Comparison of ENCODE assay signal across 10 mouse cellular contexts in genomic region chr11:102580034-102580330, GRCm38 (mm10). TPM values are rescaled to one million over a fixed set of nuclear protein-coding genes. Genes with fewer than 3 reads are reported as not detected.
DNase-seq lines count a peak whose midpoint lies in the region; ATAC-seq and TF ChIP-seq lines count a peak whose summit lies in the region.
"Had no signal": no experiment of that assay in that cellular context is flagged by ENCODE, and none has a peak within 500 bp of the region (broad histone marks: within the 10 kb centered on the region; RNA-seq: fewer than 3 reads in every experiment).

No protein-coding gene starts in this region.

- 63% methylated on average over 3 of the region's 3 CpGs for WGBS in kidney, embryonic 14.5 days
- 78% methylated on average over 3 of the region's 3 CpGs for WGBS in kidney, adult 2 months
- 35% methylated on average over 3 of the region's 3 CpGs for WGBS in embryonic facial prominence, embryonic 13.5 days
- WGBS in hindbrain, embryonic 12.5 days = 18% methylated on average over 3 of the region's 3 CpGs
- 20% methylated on average over 3 of the region's 3 CpGs for WGBS in midbrain, embryonic 14.5 days

- DNase-seq in kidney, adult 2 months = no peak
- DNase-seq in midbrain, embryonic 14.5 days = no peak
- no peak for DNase-seq in left cerebral cortex, postnatal 14 days (ENCODE audit: low spot score in 2 of 2)
- no peak for DNase-seq in testis, postnatal 10 days (ENCODE audit: low spot score)

- no peaks in the 10 kb centered on the region for H3K36me3 ChIP-seq in kidney, embryonic 14.5 days (ENCODE audit: control insufficient read depth, insufficient read depth, low read length)
- H3K36me3 ChIP-seq in kidney, adult 2 months (ENCODE audit: control insufficient read depth, insufficient read depth, low read length) = no peaks in the 10 kb centered on the region
- no peaks in the 10 kb centered on the region for H3K36me3 ChIP-seq in embryonic facial prominence, embryonic 13.5 days
- H3K36me3 ChIP-seq in hindbrain, embryonic 12.5 days = no peaks in the 10 kb centered on the region
- H3K36me3 ChIP-seq in midbrain, embryonic 14.5 days (ENCODE audit: control insufficient read depth, insufficient read depth, low read length) = no peaks in the 10 kb centered on the region

- H3K4me2 ChIP-seq in kidney, embryonic 14.5 days (replicated peaks; ENCODE audit: low read depth, low read length) = peak overlapping the region; percentile 48
- peak overlapping the region; percentile 69 for H3K4me2 ChIP-seq in embryonic facial prominence, embryonic 13.5 days
- 0 out of 2 replicates have a peak overlapping the region, but pooled peaks have one; percentile 50 for H3K4me2 ChIP-seq in hindbrain, embryonic 12.5 days (replicated peaks)
- H3K4me2 ChIP-seq in midbrain, embryonic 14.5 days (ENCODE audit: low read length) = no peak overlapping the region

- peaks cover 32% of the 10 kb centered on the region for H3K4me1 ChIP-seq in kidney, embryonic 14.5 days (ENCODE audit: control insufficient read depth, insufficient read depth, low read length)
- H3K4me1 ChIP-seq in kidney, adult 2 months (ENCODE audit: control insufficient read depth, insufficient read depth, low read length) = 0 out of 2 replicates have a peak, but pooled peaks cover 3% of the 10 kb centered on the region
- H3K4me1 ChIP-seq in embryonic facial prominence, embryonic 13.5 days = peaks cover 52% of the 10 kb centered on the region
- H3K4me1 ChIP-seq in hindbrain, embryonic 12.5 days = peaks cover 40% of the 10 kb centered on the region
- peaks cover 23% of the 10 kb centered on the region for H3K4me1 ChIP-seq in midbrain, embryonic 14.5 days (ENCODE audit: control insufficient read depth, insufficient read depth, low read length)

- TF ChIP-seq POLR2A in kidney, adult 2 months (IDR thresholded peaks at IDR 0.05; ENCODE audit: low read depth, low read length) = no peak

- intact Hi-C loops in left cerebral cortex, postnatal 14 days (cut with DNase I) = no loop called here

- H3K4me3 ChIP-seq in kidney, embryonic 14.5 days (ENCODE audit: low read length) = peak overlapping the region; percentile 36; the same call in 1 of the 2 replicates
- no peak overlapping the region for H3K4me3 ChIP-seq in kidney, adult 2 months (ENCODE audit: insufficient read depth, low read depth, low read length)
- H3K4me3 ChIP-seq in embryonic facial prominence, embryonic 13.5 days = peak overlapping the region; percentile 48
- peak overlapping the region; percentile 23; the same call in 1 of the 2 replicates for H3K4me3 ChIP-seq in hindbrain, embryonic 12.5 days
- no peak overlapping the region for H3K4me3 ChIP-seq in midbrain, embryonic 14.5 days (replicated peaks; ENCODE audit: low read depth, low read length)

- no peak for ATAC-seq in kidney, embryonic 14.5 days (ENCODE audit: low FRiP score, low TSS enrichment)
- ATAC-seq in embryonic facial prominence, embryonic 13.5 days (ENCODE audit: insufficient number of reproducible peaks, insufficient read depth, low FRiP score, low TSS enrichment, low read depth) = no peak
- ATAC-seq in hindbrain, embryonic 12.5 days (ENCODE audit: low FRiP score) = no peak
- no peak for ATAC-seq in midbrain, embryonic 14.5 days (ENCODE audit: low FRiP score, low TSS enrichment)
- ATAC-seq in monocyte, adult 5-6 weeks (replicated peaks; ENCODE audit: insufficient number of reproducible peaks, low FRiP score, low TSS enrichment, poor library complexity, severe bottlenecking) = no peak

- H3K9me3 ChIP-seq in kidney, embryonic 14.5 days (ENCODE audit: control insufficient read depth, low read length) = no peaks in the 10 kb centered on the region
- no peaks in the 10 kb centered on the region for H3K9me3 ChIP-seq in embryonic facial prominence, embryonic 13.5 days
- no peaks in the 10 kb centered on the region for H3K9me3 ChIP-seq in hindbrain, embryonic 12.5 days (replicated peaks)
- no peaks in the 10 kb centered on the region for H3K9me3 ChIP-seq in midbrain, embryonic 14.5 days (ENCODE audit: control insufficient read depth, low read length)

- H3K27me3 ChIP-seq in kidney, embryonic 14.5 days (ENCODE audit: control insufficient read depth, insufficient read depth, low read length) = no peaks in the 10 kb centered on the region
- no peaks in the 10 kb centered on the region for H3K27me3 ChIP-seq in kidney, adult 2 months (replicated peaks; ENCODE audit: control insufficient read depth, insufficient read depth, low read length)
- no peaks in the 10 kb centered on the region for H3K27me3 ChIP-seq in embryonic facial prominence, embryonic 13.5 days
- peaks cover 10% of the 10 kb centered on the region; the same call in 1 of the 2 replicates for H3K27me3 ChIP-seq in hindbrain, embryonic 12.5 days
- no peaks in the 10 kb centered on the region for H3K27me3 ChIP-seq in midbrain, embryonic 14.5 days (ENCODE audit: control insufficient read depth, insufficient read depth, low read length)

- no peak for TF ChIP-seq CTCF in kidney, adult 2 months (conservative IDR thresholded peaks at IDR 0.05; ENCODE audit: insufficient read depth, insufficient read length, low read depth, low read length)

- peak overlapping the region; percentile 54; the same call in 1 of the 2 replicates for H3K9ac ChIP-seq in kidney, embryonic 14.5 days (ENCODE audit: low read depth, low read length)
- H3K9ac ChIP-seq in embryonic facial prominence, embryonic 13.5 days = peak overlapping the region; percentile 79
- no peak overlapping the region for H3K9ac ChIP-seq in hindbrain, embryonic 12.5 days
- H3K9ac ChIP-seq in midbrain, embryonic 14.5 days (replicated peaks; ENCODE audit: low read length) = no peak overlapping the region

- H3K27ac ChIP-seq in kidney, embryonic 14.5 days (ENCODE audit: low read depth, low read length) = peak overlapping the region; percentile 92
- no peak overlapping the region for H3K27ac ChIP-seq in kidney, adult 2 months (ENCODE audit: insufficient read depth, low read depth, low read length)
- peak overlapping the region; percentile 96 for H3K27ac ChIP-seq in embryonic facial prominence, embryonic 13.5 days
- peak overlapping the region; percentile 80 for H3K27ac ChIP-seq in hindbrain, embryonic 12.5 days
- H3K27ac ChIP-seq in midbrain, embryonic 14.5 days (replicated peaks; ENCODE audit: low read depth, low read length) = peak overlapping the region; percentile 55

RNA-seq across cellular contexts. Expression of gene Gm11627, which starts 0.7 kb away (rescaled TPM):
- 5.7 and 8.3 TPM in 2 replicates for polyA plus RNA-seq in kidney, embryonic 14.5 days (2014; fragmentation: Nextera tagmentation; extraction: Ambion mirVana)
- 0.59 and 0.68 TPM in 2 replicates for polyA plus RNA-seq in kidney, adult 2 months (2012; rRNA removed)
- 16.1 and 17.0 TPM in 2 replicates for polyA plus RNA-seq in embryonic facial prominence, embryonic 13.5 days (2015; fragmentation: Nextera tagmentation; extraction: Ambion mirVana)
- 4.3 and 4.8 TPM in 2 replicates for polyA plus RNA-seq in hindbrain, embryonic 12.5 days (2016; fragmentation: Nextera tagmentation; extraction: Ambion mirVana)
- polyA plus RNA-seq in midbrain, embryonic 14.5 days (2014; fragmentation: Nextera tagmentation; extraction: Ambion mirVana) = 2.3 and 4.2 TPM in 2 replicates
- 1 to 10 TPM; 3.5 to 9.8 TPM for total RNA-seq in left cerebral cortex, postnatal 14 days (2021)
- total RNA-seq in monocyte, adult 5-6 weeks (2017) = not detected in 3 replicates
- total RNA-seq: hematopoietic stem cell, adult 5-6 weeks; megakaryocyte-erythroid progenitor cell, adult 5-6 weeks had no signal

RNA-seq across cellular contexts. Expression of gene Gpatch8, which starts 23.8 kb away (rescaled TPM):
- 37.3 and 60.6 TPM in 2 replicates for polyA plus RNA-seq in kidney, embryonic 14.5 days (2014; fragmentation: Nextera tagmentation; extraction: Ambion mirVana)
- 11.6 and 12.4 TPM in 2 replicates for polyA plus RNA-seq in kidney, adult 2 months (2012; rRNA removed)
- polyA plus RNA-seq in embryonic facial prominence, embryonic 13.5 days (2015; fragmentation: Nextera tagmentation; extraction: Ambion mirVana) = 84.0 and 84.7 TPM in 2 replicates
- 74.6 and 76.7 TPM in 2 replicates for polyA plus RNA-seq in hindbrain, embryonic 12.5 days (2016; fragmentation: Nextera tagmentation; extraction: Ambion mirVana)
- polyA plus RNA-seq in midbrain, embryonic 14.5 days (2014; fragmentation: Nextera tagmentation; extraction: Ambion mirVana) = 51.3 and 58.4 TPM in 2 replicates
- total RNA-seq in left cerebral cortex, postnatal 14 days (2021) = 10 to 100 TPM; 52.1 to 62.1 TPM
- total RNA-seq in monocyte, adult 5-6 weeks (2017) = 25.6 to 52.6 TPM (median 34.8 TPM) in 3 replicates

RNA-seq across cellular contexts. Expression of gene Fzd2, which starts 24.2 kb away (rescaled TPM):
- polyA plus RNA-seq in kidney, embryonic 14.5 days (2014; fragmentation: Nextera tagmentation; extraction: Ambion mirVana) = 41.7 and 49.7 TPM in 2 replicates
- polyA plus RNA-seq in kidney, adult 2 months (2012; rRNA removed) = 8.5 and 12.2 TPM in 2 replicates
- polyA plus RNA-seq in embryonic facial prominence, embryonic 13.5 days (2015; fragmentation: Nextera tagmentation; extraction: Ambion mirVana) = 63.0 and 67.8 TPM in 2 replicates
- 39.9 and 40.8 TPM in 2 replicates for polyA plus RNA-seq in hindbrain, embryonic 12.5 days (2016; fragmentation: Nextera tagmentation; extraction: Ambion mirVana)
- polyA plus RNA-seq in midbrain, embryonic 14.5 days (2014; fragmentation: Nextera tagmentation; extraction: Ambion mirVana) = 7.2 and 8.0 TPM in 2 replicates
- 10 to 100 TPM; 10.6 to 11.1 TPM for total RNA-seq in left cerebral cortex, postnatal 14 days (2021)
- not detected in 3 replicates for total RNA-seq in monocyte, adult 5-6 weeks (2017)
- total RNA-seq: hematopoietic stem cell, adult 5-6 weeks; megakaryocyte-erythroid progenitor cell, adult 5-6 weeks had no signal

Comparison
In these comparisons a context has a peak if more than half of its experiments do, and no peak if none do; other contexts are left out.
1. H3K4me3 ChIP-seq: peak in kidney, embryonic 14.5 days (single experiment), embryonic facial prominence, embryonic 13.5 days (single experiment) and hindbrain, embryonic 12.5 days (single experiment); none in kidney, adult 2 months (single experiment) and midbrain, embryonic 14.5 days (single experiment).
2. H3K9ac ChIP-seq: peak in kidney, embryonic 14.5 days (single experiment) and embryonic facial prominence, embryonic 13.5 days (single experiment); none in hindbrain, embryonic 12.5 days (single experiment) and midbrain, embryonic 14.5 days (single experiment).